8 mouse cellular contexts compared by ENCODE assay signal in genomic region chr17:85679651-85680050, GRCm38 (mm10). TPM values are rescaled to one million over a fixed set of nuclear protein-coding genes. Genes with fewer than 3 reads are reported as not detected.
DNase-seq lines count a peak whose midpoint lies in the region; ATAC-seq and TF ChIP-seq lines count a peak whose summit lies in the region.

No protein-coding gene starts in this region.

- H3K27me3 ChIP-seq in embryonic facial prominence, embryonic 15.5 days: peaks cover 48% of the 10 kb centered on the region
- H3K27me3 ChIP-seq in intestine, embryonic 16.5 days (replicated peaks; ENCODE audit: control insufficient read depth, insufficient read depth, low read length): peaks cover 60% of the 10 kb centered on the region
- peaks cover 88% of the 10 kb centered on the region for H3K27me3 ChIP-seq in neural tube, embryonic 12.5 days (replicated peaks)

- no peak for DNase-seq in lung, adult 2 months
- DNase-seq in lung, postnatal 36 days: no peak
- no peak for DNase-seq in spleen, postnatal 4 days (ENCODE audit: low spot score in 2 of 2)
- no peak for DNase-seq in urinary bladder, postnatal 10 days (ENCODE audit: low spot score)
- no peak for DNase-seq in layer of hippocampus, adult 11-12 months (ENCODE audit: low spot score)

- 0 out of 2 replicates have a peak, but pooled peaks have one; percentile 13 for TF ChIP-seq CTCF in lung, adult 2 months (IDR thresholded peaks at IDR 0.05; ENCODE audit: insufficient read depth, low read length)

- no peaks in the 10 kb centered on the region for H3K9me3 ChIP-seq in embryonic facial prominence, embryonic 15.5 days (replicated peaks)
- H3K9me3 ChIP-seq in intestine, embryonic 16.5 days (ENCODE audit: control insufficient read depth, low read length): no peaks in the 10 kb centered on the region
- H3K9me3 ChIP-seq in neural tube, embryonic 12.5 days: no peaks in the 10 kb centered on the region

- no peak for TF ChIP-seq POLR2A in lung, adult 2 months (IDR thresholded peaks at IDR 0.05; ENCODE audit: borderline replicate concordance, extremely low read depth, low read depth, low read length)

- ATAC-seq in embryonic facial prominence, embryonic 15.5 days (ENCODE audit: insufficient number of reproducible peaks, low FRiP score, low TSS enrichment, low read depth): no peak
- ATAC-seq in intestine, embryonic 16.5 days: no peak
- 0 out of 2 replicates have a peak, but pooled peaks have one; percentile 29 for ATAC-seq in neural tube, embryonic 12.5 days (ENCODE audit: low FRiP score, low read depth)

- H3K4me2 ChIP-seq in embryonic facial prominence, embryonic 15.5 days (replicated peaks): peak overlapping the region; percentile 33
- no peak overlapping the region for H3K4me2 ChIP-seq in intestine, embryonic 16.5 days (ENCODE audit: low read depth, low read length)
- peak overlapping the region; percentile 24 for H3K4me2 ChIP-seq in neural tube, embryonic 12.5 days (replicated peaks)

- H3K27ac ChIP-seq in embryonic facial prominence, embryonic 15.5 days (replicated peaks): no peak overlapping the region; the same call in 1 of the 2 replicates
- no peak overlapping the region for H3K27ac ChIP-seq in intestine, embryonic 16.5 days (ENCODE audit: low read length)
- no peak overlapping the region for H3K27ac ChIP-seq in neural tube, embryonic 12.5 days

- no peaks in the 10 kb centered on the region for H3K4me1 ChIP-seq in lung, adult 2 months (ENCODE audit: control insufficient read depth, insufficient read depth, low read length)
- peaks cover 17% of the 10 kb centered on the region for H3K4me1 ChIP-seq in embryonic facial prominence, embryonic 15.5 days
- H3K4me1 ChIP-seq in intestine, embryonic 16.5 days (ENCODE audit: control insufficient read depth, insufficient read depth, low read length): no peaks in the 10 kb centered on the region
- peaks cover 4% of the 10 kb centered on the region; the same call in 1 of the 2 replicates for H3K4me1 ChIP-seq in neural tube, embryonic 12.5 days

- no peak overlapping the region for H3K4me3 ChIP-seq in lung, adult 2 months (replicated peaks; ENCODE audit: extremely low read depth, low read depth, low read length)
- peak overlapping the region; percentile 20 for H3K4me3 ChIP-seq in embryonic facial prominence, embryonic 15.5 days (replicated peaks)
- 0 out of 2 replicates have a peak overlapping the region, but pooled peaks have one; percentile 5 for H3K4me3 ChIP-seq in intestine, embryonic 16.5 days (ENCODE audit: low read length)
- H3K4me3 ChIP-seq in neural tube, embryonic 12.5 days: no peak overlapping the region

- 1% methylated on average over 15 of the region's 15 CpGs for WGBS in lung, adult 2 months
- WGBS in embryonic facial prominence, embryonic 15.5 days: 11% methylated on average over 15 of the region's 15 CpGs
- WGBS in intestine, embryonic 16.5 days: 4% methylated on average over 15 of the region's 15 CpGs
- 1% methylated on average over 15 of the region's 15 CpGs for WGBS in neural tube, embryonic 12.5 days

- no peaks in the 10 kb centered on the region for H3K36me3 ChIP-seq in embryonic facial prominence, embryonic 15.5 days
- H3K36me3 ChIP-seq in intestine, embryonic 16.5 days (ENCODE audit: control insufficient read depth, insufficient read depth, low read length): no peaks in the 10 kb centered on the region
- no peaks in the 10 kb centered on the region for H3K36me3 ChIP-seq in neural tube, embryonic 12.5 days

- no peak overlapping the region for H3K9ac ChIP-seq in embryonic facial prominence, embryonic 15.5 days
- no peak overlapping the region for H3K9ac ChIP-seq in intestine, embryonic 16.5 days (ENCODE audit: low read depth, low read length)
- no peak overlapping the region for H3K9ac ChIP-seq in neural tube, embryonic 12.5 days

RNA-seq across cellular contexts. Expression of gene Six2, which starts 8.4 kb away (rescaled TPM):
- 0.18 and 0.37 TPM in 2 replicates for polyA plus RNA-seq in lung, adult 2 months (2012; rRNA removed)
- polyA plus RNA-seq in embryonic facial prominence, embryonic 15.5 days (2015; fragmentation: Nextera tagmentation; extraction: Ambion mirVana): 8.2 and 10.7 TPM in 2 replicates
- 0.12 and 0.13 TPM in 2 replicates for polyA plus RNA-seq in intestine, embryonic 16.5 days (2015; fragmentation: Nextera tagmentation; extraction: Ambion mirVana)
- 0.75 and 0.97 TPM in 2 replicates for polyA plus RNA-seq in neural tube, embryonic 12.5 days (2016; fragmentation: Nextera tagmentation; extraction: Ambion mirVana)

Comparison
In these comparisons a context has a peak if more than half of its experiments do, and no peak if none do; other contexts are left out.
1. H3K4me3 ChIP-seq: peak in embryonic facial prominence, embryonic 15.5 days (single experiment) and intestine, embryonic 16.5 days (single experiment); none in lung, adult 2 months (single experiment) and neural tube, embryonic 12.5 days (single experiment).